Mouse (Mus musculus) liver, embryonic 14.5 days (tissue): ENCODE results near the gene Snx4. TPM values are rescaled to one million over a fixed set of nuclear protein-coding genes. Genes with fewer than 3 reads are reported as not detected.

Experiments
- ATAC-seq: fragments of 200-750 bp; cut with Nextera tagmentation; 2 replicates; pipeline ENCODE4 v1.8.0; 2017; ENCODE audit warnings: moderate number of reproducible peaks, mild to moderate bottlenecking, moderate library complexity; ENCODE audit not compliant: insufficient read depth
- DNase-seq, 3 experiments: peaks; one replicate each; pipeline ENCODE4 v3.0.0-alpha.2; 2012 to 2013; ENCODE audit warnings: low read depth in 3 of 3, low spot score in 3 of 3
- H3K27ac ChIP-seq: fragments of 300-500 bp; sonication (generic); 2 replicates; pipeline ENCODE4 v1.5.1; 2014; ENCODE audit warnings: moderate library complexity, mild to moderate bottlenecking, control low read depth, inconsistent platforms
- H3K27me3 ChIP-seq: fragments of 300-500 bp; sonication (generic); 2 replicates; pipeline ENCODE4 v1.6.1; 2014; ENCODE audit warnings: mild to moderate bottlenecking, low read length, moderate library complexity; ENCODE audit not compliant: control insufficient read depth, insufficient read depth
- H3K36me3 ChIP-seq: fragments of 300-500 bp; sonication (generic); replicated peaks from 2 replicates; pipeline ENCODE4 v1.6.1; 2014; ENCODE audit warnings: low read depth; ENCODE audit not compliant: control insufficient read depth, insufficient read depth
- H3K4me1 ChIP-seq, 2 experiments: fragments of 200-500 bp in 1 of 2; fragments of 300-500 bp in 1 of 2; sonication (generic) in 1 of 2; replicated peaks; 2 replicates each; pipeline ENCODE4 v1.6.1; 2012 to 2014; ENCODE audit warnings: antibody characterized with exemption in 1 of 2, inconsistent platforms in 1 of 2, low read length in 1 of 2; ENCODE audit not compliant: control insufficient read depth in 2 of 2, insufficient read depth in 2 of 2
- H3K4me2 ChIP-seq: fragments of 300-500 bp; sonication (generic); 2 replicates; pipeline ENCODE4 v1.6.1; 2014; ENCODE audit warnings: low read depth, mild to moderate bottlenecking, control low read depth, moderate library complexity
- H3K4me3 ChIP-seq, 2 experiments: fragments of 200-500 bp in 1 of 2; fragments of 300-500 bp in 1 of 2; sonication (generic) in 1 of 2; 2 replicates each; pipeline ENCODE4 v1.5.1; 2012 to 2014; ENCODE audit warnings: low read depth in 2 of 2, low read length in 2 of 2, mild to moderate bottlenecking in 2 of 2, control low read depth in 1 of 2, inconsistent platforms in 1 of 2, moderate library complexity in 1 of 2; ENCODE audit not compliant: insufficient read depth in 1 of 2
- H3K9ac ChIP-seq: fragments of 300-500 bp; sonication (generic); replicated peaks from 2 replicates; pipeline ENCODE4 v1.6.1; 2014; ENCODE audit warnings: mild to moderate bottlenecking, control low read depth, moderate library complexity
- H3K9me3 ChIP-seq: fragments of 300-500 bp; sonication (generic); 2 replicates; pipeline ENCODE4 v1.6.1; 2016; ENCODE audit warnings: low read length, mixed read lengths; ENCODE audit not compliant: control insufficient read depth
- CTCF ChIP-seq: IDR thresholded peaks from 2 replicates; pipeline ENCODE4 v1.5.1; 2016; ENCODE audit warnings: antibody characterized with exemption, low read depth, control low read depth
- EP300 ChIP-seq: IDR thresholded peaks from 2 replicates; pipeline ENCODE4 v1.6.1; 2016; ENCODE audit warnings: antibody characterized with exemption, low read depth
- WGBS: fragments of 180-500 bp; shearing (Covaris S2); extraction: QIAGEN DNeasy Blood & Tissue Kit; methylation state at CpG from one replicate; pipeline ENCODE4 v1.1.7; 2014; ENCODE audit not compliant: insufficient replicate concordance; 5-methylcytosine and 5-hydroxymethylcytosine counted together
- polyA plus RNA-seq, 2 experiments: library from polyadenylated mRNA; depleted of rRNA in 1 of 2; stranded (reverse) in 1 of 2; unstranded in 1 of 2; fragments of >200 nt; fragmentation: Nextera tagmentation in 1 of 2; extraction: Ambion mirVana in 1 of 2; gene quantifications; 2 replicates each; pipeline versions ENCODE4 v1.2.1 to v1.2.3; 2012 to 2014

The Snx4 gene
- polyA plus RNA-seq, 2 experiments: 7.1 to 21.3 TPM

DNA sequence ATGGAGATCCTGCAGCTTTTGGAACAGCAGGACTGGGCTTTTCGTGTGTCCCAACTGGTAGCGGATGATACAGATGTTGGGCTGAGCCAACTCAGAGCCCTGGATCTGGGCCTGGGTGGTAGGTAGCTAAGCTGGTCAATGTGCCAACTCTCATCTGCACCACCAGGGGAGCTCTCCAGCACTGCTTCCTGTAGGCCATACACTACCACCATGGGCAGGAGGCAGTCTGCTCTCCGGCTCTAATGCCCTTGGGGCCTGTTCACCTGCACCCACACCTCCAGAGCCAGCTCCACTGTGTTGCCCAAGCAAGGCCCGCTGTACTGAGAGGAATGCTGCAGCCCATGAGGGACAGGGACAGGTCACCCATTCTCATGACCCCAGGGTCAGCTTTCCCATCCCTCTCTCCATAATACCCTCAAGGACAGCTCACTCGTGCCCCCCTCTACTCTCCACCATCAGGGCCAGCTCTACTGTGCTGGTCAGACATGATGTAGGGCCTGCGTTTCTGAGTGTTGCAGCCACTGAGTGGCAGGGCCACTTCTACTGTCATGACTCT, 7.0 kb upstream of the Snx4 start:
- WGBS: 78% methylated on average over 6 of the region's 6 CpGs
- peaks cover 5% of the 10 kb centered on the region for H3K36me3 ChIP-seq
- no peak overlapping the region for H3K4me2 ChIP-seq
- H3K27ac ChIP-seq: no peak overlapping the region
- no peaks in the 10 kb centered on the region for H3K4me1 ChIP-seq
- H3K4me3 ChIP-seq: no peak overlapping the region
- H3K9ac ChIP-seq: no peak overlapping the region
- H3K27me3 ChIP-seq: no peaks in the 10 kb centered on the region
- TF ChIP-seq CTCF: peak; percentile 59
- no peak for TF ChIP-seq EP300
- DNase-seq (no peak), ATAC-seq (no peak)
- no peaks in the 10 kb centered on the region for H3K9me3 ChIP-seq

DNA sequence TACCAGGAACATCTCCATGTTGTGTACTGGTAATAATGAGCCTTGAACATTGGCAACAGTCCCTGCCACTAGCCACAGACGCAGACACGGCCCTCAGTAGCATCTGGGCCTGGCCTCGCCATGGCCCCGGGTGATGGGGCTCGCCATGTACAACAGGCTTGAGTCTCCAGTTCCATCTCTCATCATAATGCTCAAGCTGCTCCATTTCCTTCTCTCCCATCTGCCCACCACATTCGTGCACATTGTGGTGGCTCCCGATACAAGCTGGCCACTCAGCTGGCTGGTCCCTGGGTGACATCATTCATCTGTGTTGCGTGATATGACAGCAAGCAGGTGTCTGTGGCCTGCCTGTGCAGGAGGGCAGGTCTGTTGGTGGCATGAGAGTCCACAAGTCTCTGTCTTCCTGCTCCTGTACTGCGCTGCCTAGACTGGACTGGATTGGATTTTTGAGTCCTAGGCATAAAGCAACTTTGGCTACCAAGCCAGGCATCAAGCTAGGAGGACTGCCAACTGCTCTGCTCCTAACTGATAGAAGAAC, 6.2 kb upstream of the Snx4 start:
- Histone ChIP-seq H3K36me3 (peaks cover 5% of the 10 kb centered on the region), H3K27ac (no peak overlapping the region), H3K4me1 (no peaks in the 10 kb centered on the region), H3K4me2 (no peak overlapping the region), H3K9ac (no peak overlapping the region), H3K9me3 (no peaks in the 10 kb centered on the region), H3K4me3 (no peak overlapping the region), H3K27me3 (no peaks in the 10 kb centered on the region)
- DNase-seq (no peak), ATAC-seq (no peak)
- WGBS: 73% methylated on average over 9 of the region's 9 CpGs
- no peak for TF ChIP-seq CTCF
- TF ChIP-seq EP300: no peak

DNA sequence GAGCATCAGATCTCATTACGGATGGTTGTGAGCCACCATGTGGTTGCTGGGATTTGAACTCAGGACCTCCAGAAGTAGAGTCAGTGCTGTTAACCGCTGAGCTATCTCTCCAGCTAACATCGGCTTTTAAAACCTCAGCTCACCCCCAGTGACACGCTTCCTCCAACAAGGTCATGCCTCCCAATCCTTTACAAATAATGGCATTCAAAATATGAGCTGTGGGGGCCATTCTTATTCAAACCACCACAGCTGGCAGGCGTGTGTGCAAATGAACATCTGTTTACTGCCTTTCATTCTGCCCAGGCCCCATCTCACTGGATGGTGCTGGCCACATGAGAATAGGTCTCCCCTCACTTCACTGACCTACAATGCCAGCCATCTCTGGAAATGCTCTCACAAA, 4.7 kb upstream of the Snx4 start:
- peaks cover 0 to 3% of the 10 kb centered on the region in 2 experiments; a peak in 2 of 4 replicates for H3K4me1 ChIP-seq
- H3K4me2 ChIP-seq: no peak overlapping the region
- no peak overlapping the region for H3K9ac ChIP-seq
- no peak overlapping the region for H3K27ac ChIP-seq
- DNase-seq: no peak
- H3K9me3 ChIP-seq: no peaks in the 10 kb centered on the region
- no peak for ATAC-seq
- H3K4me3 ChIP-seq: no peak overlapping the region
- TF ChIP-seq CTCF: no peak
- no peak for TF ChIP-seq EP300
- WGBS: 73% methylated on average over 5 of the region's 5 CpGs
- H3K36me3 ChIP-seq: peaks cover 3% of the 10 kb centered on the region
- no peaks in the 10 kb centered on the region for H3K27me3 ChIP-seq

DNA sequence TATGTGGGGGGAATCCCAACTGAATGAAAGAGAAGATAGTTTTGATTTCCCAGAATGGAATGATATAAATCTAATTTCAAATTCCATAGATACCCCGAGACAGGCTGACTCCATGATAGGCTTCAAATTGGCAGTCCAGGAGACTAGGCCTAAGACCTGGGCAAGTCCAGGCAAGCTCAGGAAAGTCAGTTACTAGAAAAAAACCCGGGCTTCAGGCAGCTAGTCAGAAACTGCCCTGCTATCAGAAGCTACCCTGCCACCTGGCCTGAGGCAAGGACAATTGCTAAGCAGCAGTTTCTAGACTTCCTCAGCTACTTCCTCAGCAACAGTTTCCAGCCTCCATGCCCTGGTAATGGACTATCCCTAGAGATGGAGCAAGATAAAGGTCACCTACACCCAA, 4.2 kb upstream of the Snx4 start:
- WGBS: 52% methylated on average over 2 of the region's 2 CpGs
- H3K4me3 ChIP-seq: no peak overlapping the region
- ATAC-seq (no peak), DNase-seq (no peak)
- H3K9ac ChIP-seq: no peak overlapping the region
- TF ChIP-seq CTCF (no peak), EP300 (no peak)
- no peak overlapping the region for H3K4me2 ChIP-seq
- H3K27me3 ChIP-seq: no peaks in the 10 kb centered on the region
- no peak overlapping the region for H3K27ac ChIP-seq
- peaks cover 0 to 3% of the 10 kb centered on the region in 2 experiments; a peak in 2 of 4 replicates for H3K4me1 ChIP-seq
- H3K9me3 ChIP-seq: no peaks in the 10 kb centered on the region
- no peaks in the 10 kb centered on the region for H3K36me3 ChIP-seq

DNA sequence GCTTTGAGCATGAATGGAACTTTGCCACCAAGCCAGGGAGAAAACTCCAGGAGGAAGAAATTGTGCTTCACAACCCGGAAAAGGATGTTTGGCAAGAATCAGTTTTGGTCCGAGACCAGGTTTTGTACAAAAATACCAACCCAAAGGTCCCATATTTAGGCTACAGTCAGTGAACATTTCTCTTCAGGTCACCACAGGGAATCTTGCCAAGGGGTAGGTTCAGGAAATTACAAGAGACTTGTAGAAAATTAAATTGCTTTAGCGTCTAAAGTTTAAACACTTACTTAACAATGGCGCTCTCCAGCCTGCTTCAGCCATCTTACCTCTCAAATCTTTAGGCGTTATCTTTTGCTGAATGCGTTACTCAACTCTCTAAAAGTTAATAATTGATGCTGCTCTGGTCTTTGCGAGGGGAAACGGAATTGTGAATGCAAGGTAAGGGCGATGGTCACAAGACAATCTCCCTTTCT, 556 bp upstream of the Snx4 start:
- Histone ChIP-seq H3K4me2 (peak overlapping the region; percentile 91), H3K9ac (peak overlapping the region; percentile 75), H3K27me3 (no peaks in the 10 kb centered on the region), H3K4me1 (peaks cover 0 to 3% of the 10 kb centered on the region in 2 experiments; a peak in 2 of 4 replicates), H3K27ac (no peak overlapping the region), H3K36me3 (no peaks in the 10 kb centered on the region), H3K9me3 (no peaks in the 10 kb centered on the region), H3K4me3 (peak overlapping the region; percentile 69 to 95)
- TF ChIP-seq EP300 (no peak), CTCF (no peak)
- DNase-seq: peak; percentile 18 to 28 (median 25)
- WGBS: 15% methylated on average over 9 of the region's 9 CpGs
- no peak; the same call in 1 of the 2 replicates for ATAC-seq
